Mouse (Mus musculus) ES-CJ7 (cell line): ENCODE data around the gene Ptprd.
"Not testable (repeated sequence)": the region's sequence is repeated elsewhere in the genome, so short reads cannot be mapped to it uniquely, and the experiment has no call there.

Experiments used
- DNase-seq: peaks from one replicate; pipeline ENCODE4 v3.0.0; 2011; ENCODE audit warnings: low read depth, low spot score

The Ptprd gene

DNA sequence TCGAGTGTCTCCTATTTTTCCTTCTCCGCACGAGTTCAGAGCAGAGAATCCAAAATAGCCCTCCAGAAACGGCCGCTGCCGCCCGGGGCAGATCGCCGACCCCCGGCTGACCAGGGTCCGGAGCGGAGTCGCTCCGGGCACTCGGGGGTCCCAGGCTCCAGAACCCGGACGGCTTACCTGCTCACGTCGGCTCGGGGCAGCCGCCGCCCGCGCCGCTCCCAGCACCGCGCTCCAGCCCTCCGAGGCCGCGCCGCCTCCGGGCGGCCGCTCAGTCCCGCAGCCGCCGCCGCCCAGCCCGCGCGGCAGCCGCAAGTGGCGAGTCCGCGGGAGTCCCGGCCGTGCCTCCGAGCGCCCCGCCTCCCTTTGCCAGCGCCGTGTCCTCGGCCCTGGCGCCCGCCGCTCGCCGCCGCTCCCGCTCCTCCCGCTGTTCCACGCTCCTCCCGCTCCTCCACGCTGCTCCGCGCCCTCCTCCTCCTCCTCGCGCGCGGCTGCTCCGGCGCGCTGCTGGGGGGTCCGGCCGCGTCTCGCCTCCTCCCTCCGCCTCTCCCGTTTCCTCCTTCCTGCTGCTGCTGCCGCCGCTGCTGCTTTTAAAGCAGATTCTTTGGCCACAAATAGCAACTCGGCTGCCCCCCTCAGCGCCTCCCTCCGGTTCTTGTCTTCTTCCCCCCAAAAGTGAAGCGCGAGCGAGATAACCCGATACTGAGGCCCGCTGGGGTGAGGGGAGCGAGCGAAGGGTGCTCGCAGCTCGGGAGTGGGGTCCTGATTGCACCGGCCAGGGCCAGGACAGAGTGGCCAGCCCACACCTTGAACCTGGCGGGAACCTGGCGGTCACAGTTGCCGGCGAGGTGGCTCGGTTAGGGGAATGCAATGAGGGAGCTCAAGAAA lies 1762.1 kb downstream of the Ptprd start:
- DNase-seq: peak; percentile 24

DNA sequence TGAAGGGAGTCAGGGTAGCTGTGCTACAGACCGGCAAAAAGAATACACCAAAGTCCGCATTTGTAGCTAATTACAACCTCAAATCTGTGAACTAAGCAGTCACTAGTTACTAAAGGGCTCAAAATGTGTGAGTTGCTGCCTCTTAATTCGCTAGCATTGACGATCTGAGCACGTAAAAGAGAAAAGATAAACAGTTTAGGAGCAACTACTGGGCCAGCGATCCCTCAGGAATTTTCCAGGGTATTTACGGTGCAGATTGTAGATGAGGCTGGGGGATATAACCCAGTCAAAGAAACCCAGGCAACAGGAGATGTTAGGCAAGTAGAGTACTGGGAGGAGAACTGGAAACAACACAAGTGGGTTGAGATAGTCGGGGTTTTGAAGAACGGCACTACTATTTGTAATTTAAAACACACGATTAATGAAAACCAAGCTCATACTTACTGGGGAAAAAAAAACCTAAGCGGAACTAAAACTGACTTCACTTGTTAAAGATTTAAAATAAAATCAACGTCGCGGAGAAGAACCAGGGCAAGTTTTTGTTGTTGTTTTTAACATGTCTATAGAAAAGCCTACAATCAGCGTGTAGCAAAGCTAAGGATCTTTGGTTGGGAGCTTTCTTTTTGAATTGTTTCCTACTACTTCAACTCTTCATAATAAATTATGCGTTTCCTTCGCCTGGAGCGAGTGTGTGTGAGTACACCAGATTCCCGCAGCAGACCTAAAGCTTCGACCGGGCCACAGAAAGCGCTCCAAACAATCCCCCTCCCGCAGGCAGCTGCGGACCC lies 1762.9 kb downstream of the Ptprd start:
- peak; percentile 9 for DNase-seq

DNA sequence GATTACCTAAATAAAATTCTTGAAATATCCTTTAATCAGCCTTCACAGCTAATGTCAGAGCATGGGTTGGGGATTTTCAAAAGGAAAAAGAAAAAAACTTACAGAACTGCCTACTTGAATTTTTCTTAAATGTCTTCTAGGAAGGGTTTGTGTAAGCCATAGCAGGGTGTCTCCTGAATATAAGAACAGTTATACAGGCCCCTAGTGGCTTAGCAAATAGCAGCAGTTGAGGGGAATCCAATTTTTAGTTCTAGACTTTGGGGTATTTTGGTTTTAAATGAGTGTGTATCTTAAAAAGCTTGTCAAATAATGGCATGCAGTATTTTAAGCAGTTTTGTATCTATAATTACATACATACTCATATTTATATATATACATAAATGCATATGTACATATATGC lies 1764.4 kb downstream of the Ptprd start:
- DNase-seq: no peak

DNA sequence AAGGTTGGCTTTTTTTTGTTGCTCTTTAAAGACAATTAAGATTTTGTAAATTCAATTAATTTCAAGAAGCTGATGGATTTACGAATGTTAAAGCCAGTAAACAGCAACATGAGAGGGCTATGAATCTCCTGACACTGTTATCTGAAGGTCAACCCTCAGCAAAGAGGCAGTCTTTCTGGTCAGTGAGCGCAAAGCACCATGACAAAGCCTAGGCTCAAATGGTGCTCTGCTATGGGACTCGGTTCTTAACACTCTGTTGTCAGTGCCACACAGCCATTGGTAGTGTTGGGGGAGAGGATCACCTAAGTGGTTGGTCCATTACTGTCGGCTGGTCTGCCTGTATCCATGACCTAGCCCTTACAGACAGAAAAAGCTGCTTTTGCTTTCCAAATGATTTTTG lies 1767.0 kb downstream of the Ptprd start:
- no peak for DNase-seq

DNA sequence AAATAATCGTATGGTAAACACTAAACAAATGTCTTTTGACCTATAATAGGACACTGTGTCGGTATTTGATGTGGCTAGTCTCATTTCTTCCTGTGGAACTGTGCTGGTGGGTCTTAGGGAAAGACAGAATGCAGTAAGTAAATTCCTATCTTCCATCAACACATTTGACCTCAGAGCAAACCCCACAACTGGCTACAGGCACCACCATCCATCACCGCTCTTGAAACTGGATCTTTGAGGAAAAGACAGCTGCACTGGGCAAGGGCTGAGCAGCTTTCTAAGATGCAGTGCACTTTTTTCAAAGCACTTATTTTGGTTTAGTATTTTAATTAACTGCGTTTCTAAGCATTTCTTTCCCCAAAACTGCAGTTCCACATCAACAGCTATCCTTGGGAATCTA lies 1768.2 kb downstream of the Ptprd start:
- no peak for DNase-seq

DNA sequence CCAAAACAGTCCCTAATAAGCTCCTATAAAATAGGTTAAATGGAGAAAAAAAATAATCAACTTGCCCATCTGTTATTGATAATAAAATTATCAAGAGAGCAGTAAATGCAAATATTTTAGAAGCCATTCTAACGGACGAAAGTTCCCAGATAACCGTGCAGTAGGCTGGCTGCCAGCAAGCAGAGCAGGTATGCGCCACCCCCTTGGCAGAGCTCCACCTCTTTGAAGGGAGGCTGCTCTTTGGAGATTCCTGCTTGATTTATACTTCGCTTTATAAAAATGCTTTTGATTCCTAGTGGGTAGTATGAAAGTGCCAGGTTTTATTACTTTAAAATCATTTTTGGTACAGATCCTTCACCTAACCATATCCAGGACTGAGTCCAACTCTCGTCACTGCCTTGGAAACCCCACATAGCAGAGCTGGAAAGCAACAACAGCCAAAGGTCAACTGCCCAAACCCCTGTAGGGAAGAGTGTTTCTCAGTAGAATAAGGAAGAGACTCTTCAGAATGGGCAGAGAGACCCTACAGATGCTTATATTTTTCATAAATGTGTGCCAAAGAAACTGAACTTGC lies 1770.9 kb downstream of the Ptprd start:
- DNase-seq: no peak

DNA sequence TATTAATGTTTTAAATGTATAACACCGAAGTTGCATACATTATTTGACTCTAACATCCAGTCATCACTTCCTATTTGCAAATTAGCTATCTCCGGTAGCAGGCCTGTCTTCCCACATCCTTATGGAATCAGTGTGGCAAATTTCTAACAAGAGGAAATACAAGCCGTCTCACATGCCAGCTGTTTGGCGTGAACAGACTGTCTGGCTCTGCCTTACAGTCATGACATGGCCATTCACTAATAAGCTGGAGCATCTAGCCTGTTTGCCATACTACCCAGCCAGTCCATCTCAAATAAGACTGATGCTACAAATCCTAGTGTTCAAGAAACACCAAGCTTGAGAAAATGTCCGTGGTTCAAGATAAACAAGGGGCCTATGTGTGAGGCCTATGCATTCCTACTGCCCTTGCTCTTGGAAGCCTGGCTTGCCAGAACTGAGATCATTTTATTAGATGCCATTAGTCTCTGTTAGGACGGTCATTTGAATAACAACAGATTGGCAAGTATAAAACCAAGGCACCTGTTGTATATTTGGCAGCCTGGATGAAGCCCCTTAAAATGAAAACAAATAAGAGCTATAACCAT lies 1773.2 kb downstream of the Ptprd start:
- DNase-seq: no peak

DNA sequence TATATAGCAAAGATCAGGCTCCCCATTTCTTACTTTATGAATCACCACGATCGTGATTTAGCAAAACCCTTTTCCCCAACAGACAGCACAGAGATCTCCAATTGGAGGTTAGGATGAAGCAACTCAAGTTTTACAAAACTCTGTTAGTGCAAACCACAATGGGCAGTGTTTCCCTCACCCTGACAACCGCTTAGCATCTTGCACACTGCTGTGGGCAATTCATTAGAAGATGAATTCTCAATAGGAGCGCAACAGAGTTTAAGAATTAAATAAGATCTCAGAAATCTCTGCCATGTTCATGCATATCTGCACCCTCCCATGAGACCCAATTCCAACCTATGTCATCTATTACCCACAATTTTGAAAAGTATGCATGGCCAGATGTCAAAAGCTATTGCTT lies 1773.7 kb downstream of the Ptprd start:
- DNase-seq: no peak

DNA sequence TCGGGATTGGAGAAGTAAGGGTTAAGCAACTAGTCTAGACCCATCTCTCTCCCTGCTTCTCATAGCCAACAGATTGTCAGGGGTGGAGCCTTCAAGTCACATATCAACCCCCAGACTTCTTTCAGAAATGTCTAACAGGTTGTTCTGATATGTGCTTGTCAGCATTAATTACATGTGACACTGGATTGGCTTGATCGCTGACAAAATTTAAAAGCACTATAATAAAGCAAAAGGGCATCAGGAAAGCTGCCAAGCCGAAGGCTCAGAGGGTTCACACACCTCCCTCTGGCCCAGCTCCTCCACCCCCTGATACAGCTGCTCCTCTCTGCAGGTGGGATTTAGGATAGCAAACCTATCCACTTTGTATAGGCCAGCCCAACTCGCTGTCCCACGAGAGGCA lies 1775.8 kb downstream of the Ptprd start:
- DNase-seq: no peak

DNA sequence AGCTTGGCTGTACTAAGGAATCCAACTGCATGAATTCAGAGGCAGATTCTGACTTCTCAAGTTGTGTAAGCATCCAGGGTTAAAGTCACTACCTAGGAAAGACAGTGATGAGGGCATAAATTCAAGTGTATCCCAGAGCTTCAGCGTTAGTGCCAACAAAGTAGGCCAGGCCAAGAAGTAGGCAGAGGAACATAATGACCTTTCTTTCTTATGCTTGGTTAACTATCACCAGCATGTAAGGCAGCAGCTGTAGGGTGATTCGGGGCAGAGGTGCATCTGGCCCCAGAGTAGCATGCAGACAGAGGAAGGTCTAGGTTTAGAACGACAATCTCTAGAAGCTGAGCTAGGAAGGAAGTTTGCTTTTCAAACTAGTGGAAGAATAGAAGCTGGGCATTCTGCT lies 1782.0 kb downstream of the Ptprd start:
- DNase-seq: no peak

DNA sequence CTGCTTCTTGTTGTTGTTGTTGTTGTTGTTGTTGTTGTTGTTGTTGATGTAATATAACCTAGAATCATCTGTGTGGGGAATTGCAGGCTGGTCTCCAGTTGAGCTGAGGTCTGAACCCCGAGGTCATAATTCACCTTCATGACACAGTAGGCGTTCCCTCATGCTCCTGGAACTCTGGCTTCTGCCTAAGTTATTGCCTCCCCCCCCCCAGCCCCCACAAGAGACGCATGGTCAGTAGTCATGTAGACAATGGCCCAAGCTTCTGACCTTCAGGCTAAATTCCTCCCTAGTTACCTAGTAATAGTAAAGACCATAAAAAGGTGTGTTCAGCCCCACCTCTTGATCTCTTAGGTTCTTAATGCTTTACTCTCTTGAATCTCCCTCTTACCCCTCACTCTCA lies 1784.7 kb downstream of the Ptprd start:
- not testable (repeated sequence) for DNase-seq

DNA sequence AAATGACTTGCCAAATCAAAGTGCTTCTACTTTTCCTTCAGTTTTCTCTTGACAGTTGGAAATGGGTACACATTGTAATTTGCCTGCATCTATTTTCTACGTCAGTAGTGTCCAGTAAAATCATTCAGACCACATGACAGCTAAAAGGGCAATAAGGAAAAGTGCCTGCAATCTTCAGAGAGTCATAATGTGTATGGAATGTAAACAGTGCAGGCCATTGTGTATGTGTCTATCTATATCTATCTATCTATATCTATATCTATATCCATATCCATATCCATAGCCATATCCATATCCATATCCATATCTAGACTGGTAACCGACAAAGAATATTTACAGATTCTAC lies 1786.6 kb downstream of the Ptprd start:
- DNase-seq: no peak

DNA sequence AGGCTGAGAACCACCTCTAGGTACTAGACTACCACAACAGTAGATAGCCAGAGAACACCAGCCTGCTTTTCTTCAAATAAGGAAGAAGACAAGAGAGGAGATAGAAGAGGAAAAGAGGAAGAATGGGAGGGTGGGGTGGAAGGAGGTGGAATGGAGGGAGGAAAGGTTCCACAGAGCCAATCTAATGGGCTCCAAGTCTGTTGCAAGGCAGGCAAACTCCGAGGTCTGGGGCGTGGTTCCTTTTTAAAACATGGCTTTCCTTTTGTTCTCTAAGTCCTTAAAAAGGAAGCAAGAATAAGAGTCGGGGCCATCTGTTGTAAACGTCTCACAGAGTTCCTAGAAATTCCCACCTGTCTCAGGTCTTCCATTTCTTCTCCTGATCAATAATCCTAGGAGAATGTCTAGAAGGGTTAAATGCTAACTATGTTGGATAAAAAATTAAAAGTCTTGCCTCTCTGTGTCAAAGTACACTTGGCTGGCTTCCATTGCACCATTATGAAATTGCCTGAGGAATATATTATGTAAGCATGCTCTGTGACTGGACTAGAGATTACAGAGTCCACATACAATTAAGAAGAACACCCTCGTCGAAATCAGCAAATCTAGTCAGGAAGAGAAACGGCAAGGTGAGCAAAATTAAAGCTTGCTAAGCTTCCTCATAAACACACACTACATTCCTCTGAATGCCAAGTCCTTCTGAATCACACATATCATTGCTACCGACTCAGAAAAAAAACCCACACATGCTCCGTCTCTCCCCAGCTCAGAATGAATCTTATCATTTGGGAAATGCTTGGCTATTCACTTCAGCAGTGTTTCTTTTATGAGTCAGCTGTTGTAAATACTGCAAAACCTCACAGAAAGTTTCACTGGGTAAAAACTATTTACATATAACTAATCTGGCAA lies 1787.2 kb downstream of the Ptprd start:
- DNase-seq: no peak

DNA sequence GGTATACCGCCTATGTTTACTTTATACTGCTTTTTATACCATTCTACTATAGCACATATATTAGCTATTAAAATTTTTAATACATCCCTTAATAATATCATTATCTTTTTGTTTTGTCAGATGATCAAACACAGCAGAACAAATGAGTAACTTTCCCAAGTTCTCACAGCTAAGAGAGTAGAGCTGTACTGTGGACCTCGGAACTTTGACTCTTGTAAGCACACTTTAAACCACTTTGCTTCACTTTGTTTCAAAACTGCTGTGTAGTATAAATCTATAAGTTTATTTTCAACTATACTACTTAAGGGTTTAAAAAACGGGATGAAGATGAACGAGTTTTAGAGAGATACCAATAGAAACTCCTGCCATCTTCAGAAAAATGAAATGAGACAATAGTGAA lies 1789.6 kb downstream of the Ptprd start:
- DNase-seq: no peak

DNA sequence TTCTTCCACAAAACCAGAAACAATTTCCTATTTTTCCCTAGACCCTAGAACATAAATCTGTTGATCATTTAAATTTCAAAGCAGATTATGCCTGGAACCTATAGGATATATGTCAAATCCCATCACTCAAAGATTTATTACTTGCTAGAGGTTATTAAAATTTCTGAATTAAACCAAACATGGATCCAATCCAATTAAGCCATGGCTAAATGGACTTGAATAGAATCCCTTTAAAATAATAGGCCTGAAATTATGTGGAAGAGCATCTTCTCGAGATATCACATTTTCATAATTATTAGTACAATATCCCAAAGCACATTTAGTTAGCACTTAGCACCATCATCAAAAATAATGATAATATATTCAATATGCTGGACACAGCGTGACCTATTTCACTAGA lies 1792.1 kb downstream of the Ptprd start:
- no peak for DNase-seq

DNA sequence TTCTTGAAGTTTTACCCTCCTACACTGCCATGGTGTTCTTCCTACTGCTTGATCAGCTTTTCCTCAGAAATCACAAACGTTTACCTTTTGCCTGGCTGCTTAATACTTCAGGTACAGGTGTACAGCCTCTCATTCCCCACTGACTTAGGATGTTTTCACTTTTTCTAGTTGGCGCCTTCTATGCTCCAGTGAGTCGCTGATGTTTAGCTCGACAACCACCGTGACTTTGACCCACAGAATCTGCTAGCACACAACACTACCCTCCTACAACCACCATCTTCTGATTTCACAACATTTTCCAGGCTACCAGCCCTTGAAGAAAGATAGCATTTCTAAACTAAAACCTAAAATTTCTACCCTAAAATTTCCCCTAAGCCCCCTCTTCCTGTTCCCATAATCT lies 1794.1 kb downstream of the Ptprd start:
- DNase-seq: no peak

DNA sequence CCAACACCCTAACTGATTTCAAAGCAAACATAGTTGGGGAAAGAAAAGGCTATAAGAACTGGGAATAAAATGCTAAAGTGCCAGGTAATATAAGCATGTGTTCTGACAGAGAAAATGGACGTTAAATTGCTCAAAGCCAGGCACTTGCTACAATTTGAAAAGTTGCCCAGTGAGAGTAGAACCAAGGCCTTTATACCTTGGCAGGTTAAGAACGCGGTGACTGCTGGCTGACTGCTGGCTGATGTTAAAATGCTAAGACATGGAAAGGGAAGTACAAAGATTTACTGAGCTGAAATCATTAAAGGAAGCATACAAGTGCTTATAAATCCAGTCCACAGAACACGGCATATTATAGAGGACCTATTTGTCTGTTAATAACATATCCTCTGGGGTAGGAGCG lies 1796.1 kb downstream of the Ptprd start:
- DNase-seq: no peak

DNA sequence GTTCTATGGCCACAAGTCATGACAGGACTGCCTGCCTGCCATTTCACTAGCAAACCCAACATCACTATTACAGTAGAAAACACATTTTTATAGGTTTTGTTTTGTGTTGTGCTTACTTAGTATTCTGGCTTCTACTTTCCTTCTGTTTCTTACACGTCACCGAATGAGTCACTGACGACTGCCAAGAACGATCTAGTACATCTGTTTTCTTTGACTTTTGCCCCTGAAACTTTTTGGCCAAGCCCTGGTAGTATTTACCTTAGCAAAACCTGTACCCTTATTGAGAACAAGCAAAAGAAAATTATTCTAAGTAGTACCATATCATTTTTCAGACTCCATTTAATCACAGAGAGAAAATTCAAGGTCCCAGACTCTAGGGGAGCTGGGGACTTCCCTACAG lies 1797.2 kb downstream of the Ptprd start:
- DNase-seq: no peak

DNA sequence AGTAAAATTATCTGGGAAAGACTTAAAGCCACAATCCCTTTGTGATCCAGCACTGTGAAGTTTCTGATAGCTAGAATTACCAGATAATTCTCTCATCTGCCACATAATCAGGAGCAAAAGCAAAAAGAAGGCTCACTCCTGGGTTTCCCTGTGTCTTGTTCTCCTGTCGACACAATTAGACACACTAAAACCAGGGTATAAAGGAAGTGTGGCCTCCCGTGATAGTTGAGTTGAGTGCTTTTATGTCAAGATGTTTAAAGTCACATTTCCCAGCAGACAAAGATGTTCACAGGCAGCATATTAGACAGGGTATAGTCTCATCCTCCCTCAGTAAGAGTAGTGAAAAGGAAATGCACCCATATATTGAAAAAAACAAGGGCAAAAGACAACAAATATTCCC lies 1801.7 kb downstream of the Ptprd start:
- no peak for DNase-seq

DNA sequence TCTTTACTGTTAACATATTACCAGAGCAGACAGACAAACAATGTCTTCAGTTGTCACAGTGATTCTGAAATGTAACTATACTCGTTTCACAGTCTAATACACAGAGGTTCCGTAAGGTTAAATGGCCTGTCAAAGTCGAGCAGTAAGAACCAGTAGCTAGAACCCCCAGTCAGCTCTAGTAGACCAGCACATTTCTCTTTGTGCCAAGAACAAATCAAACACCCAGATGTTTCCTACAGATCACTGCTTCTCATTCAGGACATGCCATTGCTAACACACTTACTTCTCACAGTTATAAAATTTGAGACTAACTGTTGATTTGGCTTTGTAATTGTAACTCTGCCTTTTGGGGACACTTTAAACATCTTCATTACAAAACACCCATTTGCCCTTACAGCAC lies 1802.6 kb downstream of the Ptprd start:
- DNase-seq: no peak

DNA sequence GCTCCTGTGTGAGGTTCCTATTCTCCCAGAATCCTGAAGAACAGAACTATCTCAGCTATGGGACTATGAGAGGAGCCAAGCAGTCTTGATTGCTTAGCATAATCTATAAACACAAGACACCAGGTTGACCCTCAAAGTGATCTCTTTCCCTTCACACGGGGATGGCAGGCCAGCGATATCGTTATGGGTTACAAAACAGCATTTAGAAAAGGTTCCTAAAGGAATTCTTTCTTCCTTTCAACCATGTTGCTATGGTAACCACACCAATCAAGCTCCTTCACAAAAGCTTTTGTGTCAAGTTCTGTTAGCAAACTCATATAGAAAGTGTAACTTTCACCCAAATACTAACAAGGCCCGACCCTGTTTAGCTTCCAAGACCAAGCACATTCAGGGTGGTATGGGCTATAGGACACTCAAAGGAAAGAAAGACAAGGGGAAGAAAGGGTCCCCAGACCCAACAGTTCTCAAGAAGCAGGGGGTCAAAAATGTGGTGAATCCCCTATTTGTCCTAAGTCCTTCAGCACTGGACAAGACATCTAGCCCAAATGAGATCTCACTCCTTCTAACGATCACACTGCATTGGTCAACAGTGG lies 1805.8 kb downstream of the Ptprd start:
- no peak for DNase-seq
